Mouse (Mus musculus) erythroblast, embryonic 14.5 days (primary cell): ENCODE data around the gene BC037034.

Source experiments
- GATA1 ChIP-seq: IDR thresholded peaks from 2 replicates; pipeline ENCODE4 v1.6.1; 2012; ENCODE audit warnings: low read length, inconsistent platforms, mixed read lengths
- TAL1 ChIP-seq: IDR thresholded peaks from 3 replicates; pipeline ENCODE4 v1.6.1; 2012; ENCODE audit warnings: low read length, inconsistent platforms, mixed read lengths

DNA sequence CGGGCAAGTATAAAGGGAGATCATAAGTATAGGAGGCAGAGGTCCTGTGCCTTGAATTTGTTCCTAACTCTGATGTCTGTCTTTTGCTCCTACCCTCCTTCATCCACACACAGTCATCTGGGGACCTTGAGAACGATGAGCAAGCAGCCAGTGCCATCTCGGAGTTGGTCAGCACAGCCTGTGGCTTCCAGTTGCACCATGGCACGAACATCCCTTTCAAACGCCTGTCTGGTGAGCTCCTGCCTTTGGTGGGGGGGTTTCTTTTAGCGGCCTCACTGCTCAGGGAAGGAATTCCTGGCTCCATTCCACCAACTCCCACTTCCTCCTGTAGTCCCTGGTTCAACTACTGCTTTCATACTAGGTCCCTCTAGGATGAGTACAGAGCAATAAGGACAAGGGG lies 5.3 kb downstream of the BC037034 start:
- TF ChIP-seq GATA1 (no peak), TAL1 (no peak)
